Mouse (Mus musculus) left cerebral cortex, postnatal 14 days (tissue): ENCODE measurements around the gene Iqcc. TPM values are rescaled to one million over a fixed set of nuclear protein-coding genes. Genes with fewer than 3 reads are reported as not detected.

ENCODE experiments used
- total RNA-seq, 2 experiments: library from RNA; stranded (reverse); gene quantifications; 2 replicates each; pipeline ENCODE4 v1.2.3; 2021

The Iqcc gene
- total RNA-seq, 2 experiments from 2014 or later: 29.3 to 35.1 TPM

Other genes with a start within 250 kb of the Iqcc start
- gene Zbtb8a, start 241.0 kb downstream of the Iqcc start, total RNA-seq: 1 to 10 TPM; 7.4 to 8.0 TPM
- gene Zbtb8b, start 178.2 kb downstream of the Iqcc start, total RNA-seq: 1 to 10 TPM; 4.4 TPM
- gene Bsdc1, start 157.5 kb downstream of the Iqcc start, total RNA-seq: 10 to 100 TPM; 48.2 to 52.0 TPM
- under 1 TPM; 0.29 to 0.44 TPM for gene Tssk3, start 128.1 kb downstream of the Iqcc start, total RNA-seq
- under 1 TPM in 1 of 2 experiments, not detected in 1; 0.87 TPM for gene Fam229a, start 127.9 kb downstream of the Iqcc start, total RNA-seq
- gene Marcksl1, start 105.5 kb downstream of the Iqcc start, total RNA-seq: 100 to 1,000 TPM; 538 to 599 TPM
- 10 to 100 TPM; 27.2 to 30.2 TPM for gene Hdac1, start 76.4 kb downstream of the Iqcc start, total RNA-seq
- gene Lck, start 45.5 kb downstream of the Iqcc start, total RNA-seq: 1 to 10 TPM; 5.5 to 8.5 TPM
- gene Fam167b, start 40.5 kb downstream of the Iqcc start, total RNA-seq: not detected
- gene Eif3i, start 18.5 kb downstream of the Iqcc start, total RNA-seq: 100 to 1,000 TPM; 139 to 140 TPM
- gene Tmem234, start 18.4 kb downstream of the Iqcc start, total RNA-seq: 100 to 1,000 TPM in 1 of 2 experiments, 10 to 100 TPM in 1; 91.8 to 105 TPM
- gene Dcdc2b, start 4.8 kb downstream of the Iqcc start, total RNA-seq: 1 to 10 TPM; 2.7 to 3.9 TPM
- 100 to 1,000 TPM; 103 to 110 TPM for gene Ccdc28b, start 4.8 kb upstream of the Iqcc start, total RNA-seq
- gene Txlna, start 22.0 kb upstream of the Iqcc start, total RNA-seq: 10 to 100 TPM; 40.2 to 45.5 TPM
- 10 to 100 TPM; 89.2 to 94.5 TPM for gene Kpna6, start 53.7 kb upstream of the Iqcc start, total RNA-seq
- gene Tmem39b, start 77.7 kb upstream of the Iqcc start, total RNA-seq: 10 to 100 TPM; 12.6 to 15.3 TPM
- gene Khdrbs1, start 123.2 kb upstream of the Iqcc start, total RNA-seq: 10 to 100 TPM; 88.9 to 90.4 TPM
- 100 to 1,000 TPM; 112 to 126 TPM for gene Ptp4a2, start 192.1 kb upstream of the Iqcc start, total RNA-seq